Mouse (Mus musculus): ENCODE results near the gene Lrrc3b. TPM values are rescaled to one million over a fixed set of nuclear protein-coding genes. Genes with fewer than 3 reads are reported as not detected.

Lrrc3b gene
- 1.8 and 2.5 TPM in 2 replicates for polyA plus RNA-seq (2015; fragmentation: Nextera tagmentation; extraction: Ambion mirVana)

- WGBS = under 1% methylated on average over 51 of the region's 51 CpGs
- Histone ChIP-seq H3K4me3 (peak within 1 kb of the TSS; percentile 55), H3K36me3 (no peaks in the 10 kb centered on the region), H3K9me3 (no peaks in the 10 kb centered on the region), H3K27ac (0 out of 2 replicates have a peak within 1 kb of the TSS, but pooled peaks have one; percentile 23), H3K27me3 (peaks cover 21% of the 10 kb centered on the region), H3K4me1 (peaks cover 11% of the 10 kb centered on the region; the same call in 1 of the 2 replicates), H3K4me2 (peak within 1 kb of the TSS; percentile 97), H3K9ac (peak within 1 kb of the TSS; percentile 20; the same call in 1 of the 2 replicates)
- ATAC-seq (ENCODE audit: insufficient number of reproducible peaks, low FRiP score, low TSS enrichment, low read depth) = peak; percentile 64; the same call in 1 of the 2 replicates
Observed at GRCm38 (mm10) chr14:15438485-15439157, at the start of gene Lrrc3b. TSS of gene Lrrc3b (minus strand) at chr14:15438987.

GRCm38 (mm10) chr14:15477668-15478067, 38.9 kb upstream of the Lrrc3b start:
- no peaks in the 10 kb centered on the region for H3K36me3 ChIP-seq
- no peaks in the 10 kb centered on the region for H3K9me3 ChIP-seq
- H3K4me1 ChIP-seq = no peaks in the 10 kb centered on the region
- H3K27ac ChIP-seq = no peak overlapping the region
- no peak for ATAC-seq (ENCODE audit: insufficient number of reproducible peaks, low FRiP score, low TSS enrichment, low read depth)
- H3K9ac ChIP-seq = no peak overlapping the region
- H3K4me3 ChIP-seq = no peak overlapping the region
- H3K27me3 ChIP-seq = no peaks in the 10 kb centered on the region
- H3K4me2 ChIP-seq = no peak overlapping the region

- WGBS = under 1% methylated on average over 11 of the region's 11 CpGs
- ATAC-seq (ENCODE audit: insufficient number of reproducible peaks, low FRiP score, low TSS enrichment, low read depth) = no peak
- Histone ChIP-seq H3K4me1 (peaks cover 11% of the 10 kb centered on the region; the same call in 1 of the 2 replicates), H3K36me3 (no peaks in the 10 kb centered on the region), H3K27ac (no peak overlapping the region), H3K4me2 (peak overlapping the region; percentile 97), H3K4me3 (peak overlapping the region; percentile 55), H3K9me3 (no peaks in the 10 kb centered on the region), H3K9ac (0 out of 2 replicates have a peak overlapping the region, but pooled peaks have one; percentile 20), H3K27me3 (peaks cover 21% of the 10 kb centered on the region)
Observed at GRCm38 (mm10) chr14:15438096-15438484, 697 bp downstream of the Lrrc3b start.

GRCm38 (mm10) chr14:15437501-15437941, 1.3 kb downstream of the Lrrc3b start:
- Histone ChIP-seq H3K4me2 (peak overlapping the region; percentile 97), H3K4me1 (peaks cover 11% of the 10 kb centered on the region; the same call in 1 of the 2 replicates), H3K9me3 (no peaks in the 10 kb centered on the region), H3K36me3 (no peaks in the 10 kb centered on the region), H3K4me3 (peak overlapping the region; percentile 55), H3K27ac (no peak overlapping the region), H3K9ac (no peak overlapping the region), H3K27me3 (peaks cover 21% of the 10 kb centered on the region)
- WGBS = 4% methylated on average over 15 of the region's 15 CpGs
- ATAC-seq (ENCODE audit: insufficient number of reproducible peaks, low FRiP score, low TSS enrichment, low read depth) = no peak

- H3K27me3 ChIP-seq = peaks cover 21% of the 10 kb centered on the region
- WGBS = 47% methylated on average over 4 of the region's 4 CpGs
- no peaks in the 10 kb centered on the region for H3K9me3 ChIP-seq
- no peak for ATAC-seq (ENCODE audit: insufficient number of reproducible peaks, low FRiP score, low TSS enrichment, low read depth)
- no peaks in the 10 kb centered on the region for H3K36me3 ChIP-seq
- H3K27ac ChIP-seq = no peak overlapping the region
- peak overlapping the region; percentile 97 for H3K4me2 ChIP-seq
- H3K4me3 ChIP-seq = no peak overlapping the region
- peaks cover 11% of the 10 kb centered on the region; the same call in 1 of the 2 replicates for H3K4me1 ChIP-seq
- no peak overlapping the region for H3K9ac ChIP-seq
Observed at GRCm38 (mm10) chr14:15437046-15437445, 1.7 kb downstream of the Lrrc3b start.

- H3K9ac ChIP-seq = no peak overlapping the region
- H3K27me3 ChIP-seq = peaks cover 21% of the 10 kb centered on the region
- 94% methylated on average over 4 of the region's 4 CpGs for WGBS
Observed at GRCm38 (mm10) chr14:15436586-15436985, 2.2 kb downstream of the Lrrc3b start.

GRCm38 (mm10) chr14:15432396-15432795, 6.4 kb downstream of the Lrrc3b start:
- Histone ChIP-seq H3K4me3 (no peak overlapping the region), H3K4me1 (no peaks in the 10 kb centered on the region; the same call in 1 of the 2 replicates), H3K36me3 (no peaks in the 10 kb centered on the region), H3K4me2 (no peak overlapping the region), H3K9me3 (no peaks in the 10 kb centered on the region), H3K9ac (no peak overlapping the region), H3K27ac (no peak overlapping the region), H3K27me3 (peaks cover 4% of the 10 kb centered on the region)
- 63% methylated on average over 1 of the region's 1 CpGs for WGBS
- ATAC-seq (ENCODE audit: insufficient number of reproducible peaks, low FRiP score, low TSS enrichment, low read depth) = no peak

More at GRCm38 (mm10) chr14:15436586-15436985, 2.2 kb downstream of the Lrrc3b start:
- H3K27ac ChIP-seq = no peak overlapping the region
- no peak for ATAC-seq (ENCODE audit: insufficient number of reproducible peaks, low FRiP score, low TSS enrichment, low read depth)
- H3K36me3 ChIP-seq = no peaks in the 10 kb centered on the region
- H3K4me1 ChIP-seq = peaks cover 11% of the 10 kb centered on the region; the same call in 1 of the 2 replicates
- no peak overlapping the region for H3K4me2 ChIP-seq
- no peaks in the 10 kb centered on the region for H3K9me3 ChIP-seq
- H3K4me3 ChIP-seq = no peak overlapping the region

- no peak overlapping the region for H3K4me2 ChIP-seq
- no peaks in the 10 kb centered on the region for H3K27me3 ChIP-seq
- no peak overlapping the region for H3K4me3 ChIP-seq
- H3K4me1 ChIP-seq = no peaks in the 10 kb centered on the region
- WGBS = 87% methylated on average over 1 of the region's 1 CpGs
- no peaks in the 10 kb centered on the region for H3K9me3 ChIP-seq
- H3K9ac ChIP-seq = no peak overlapping the region
- no peak for ATAC-seq (ENCODE audit: insufficient number of reproducible peaks, low FRiP score, low TSS enrichment, low read depth)
- no peaks in the 10 kb centered on the region for H3K36me3 ChIP-seq
- no peak overlapping the region for H3K27ac ChIP-seq
Observed at GRCm38 (mm10) chr14:15421624-15422023, 17.2 kb downstream of the Lrrc3b start.

- no peak overlapping the region for H3K9ac ChIP-seq
- H3K27me3 ChIP-seq = no peaks in the 10 kb centered on the region
- no peaks in the 10 kb centered on the region for H3K36me3 ChIP-seq
- 72% methylated on average over 8 of the region's 8 CpGs for WGBS
- no peak overlapping the region for H3K27ac ChIP-seq
- H3K9me3 ChIP-seq = no peaks in the 10 kb centered on the region
- no peak for ATAC-seq (ENCODE audit: insufficient number of reproducible peaks, low FRiP score, low TSS enrichment, low read depth)
- H3K4me3 ChIP-seq = no peak overlapping the region
- H3K4me1 ChIP-seq = no peaks in the 10 kb centered on the region
- no peak overlapping the region for H3K4me2 ChIP-seq
Observed at GRCm38 (mm10) chr14:15410686-15411534, 27.9 kb downstream of the Lrrc3b start.

GRCm38 (mm10) chr14:15385536-15385935, 53.3 kb downstream of the Lrrc3b start:
- no peaks in the 10 kb centered on the region for H3K9me3 ChIP-seq
- H3K27me3 ChIP-seq = no peaks in the 10 kb centered on the region
- no peaks in the 10 kb centered on the region for H3K4me1 ChIP-seq
- no peak overlapping the region for H3K4me2 ChIP-seq
- H3K9ac ChIP-seq = no peak overlapping the region
- H3K36me3 ChIP-seq = no peaks in the 10 kb centered on the region
- WGBS = 69% methylated on average over 2 of the region's 2 CpGs
- H3K4me3 ChIP-seq = no peak overlapping the region
- no peak overlapping the region for H3K27ac ChIP-seq
- no peak for ATAC-seq (ENCODE audit: insufficient number of reproducible peaks, low FRiP score, low TSS enrichment, low read depth)

GRCm38 (mm10) chr14:15384972-15385371, 53.8 kb downstream of the Lrrc3b start:
- Histone ChIP-seq H3K27ac (no peak overlapping the region), H3K4me3 (no peak overlapping the region), H3K4me1 (no peaks in the 10 kb centered on the region), H3K9ac (no peak overlapping the region), H3K4me2 (no peak overlapping the region), H3K36me3 (no peaks in the 10 kb centered on the region), H3K9me3 (no peaks in the 10 kb centered on the region), H3K27me3 (no peaks in the 10 kb centered on the region)
- ATAC-seq (ENCODE audit: insufficient number of reproducible peaks, low FRiP score, low TSS enrichment, low read depth) = no peak
- WGBS = 59% methylated on average over 2 of the region's 2 CpGs

- Histone ChIP-seq H3K4me2 (no peak overlapping the region), H3K27ac (no peak overlapping the region), H3K4me1 (no peaks in the 10 kb centered on the region), H3K27me3 (no peaks in the 10 kb centered on the region), H3K4me3 (no peak overlapping the region), H3K36me3 (no peaks in the 10 kb centered on the region), H3K9ac (no peak overlapping the region), H3K9me3 (no peaks in the 10 kb centered on the region)
- no peak for ATAC-seq (ENCODE audit: insufficient number of reproducible peaks, low FRiP score, low TSS enrichment, low read depth)
- WGBS = 72% methylated on average over 5 of the region's 5 CpGs
Observed at GRCm38 (mm10) chr14:15384532-15384931, 54.3 kb downstream of the Lrrc3b start.
